Mouse (Mus musculus) mature B cell (primary cell): Measurements from ENCODE around the gene Syce2.
"Not testable (repeated sequence)": the region's sequence is repeated elsewhere in the genome, so short reads cannot be mapped to it uniquely, and the experiment has no call there.

Experiments
- in situ Hi-C: fragments of 300-500 bp; cut with MboI; formaldehyde crosslinking; loops from 2 replicates; pipeline ENCODE4 v1.14.3; 2019

The Syce2 gene

GRCm38 (mm10) chr8:84901752-84902151 lies 29.8 kb downstream of the Syce2 start, which contains the start of gene Klf1:
Gene Klf1 (plus strand): TSS chr8:84901928.
- in situ Hi-C loops, result no loop called here

GRCm38 (mm10) chr8:84902367-84902919 lies 30.5 kb downstream of the Syce2 start:
- in situ Hi-C loops, result no loop called here

- in situ Hi-C loops, result no loop called here
These were observed 31.2 kb downstream of the Syce2 start for GRCm38 (mm10) chr8:84902920-84903661.

- in situ Hi-C loops, result no loop called here
These were observed 32.4 kb downstream of the Syce2 start for GRCm38 (mm10) chr8:84904351-84904750.

GRCm38 (mm10) chr8:84907037-84907436 lies 35.1 kb downstream of the Syce2 start:
- in situ Hi-C loops, result no loop called here

GRCm38 (mm10) chr8:84907493-84907892 lies 35.6 kb downstream of the Syce2 start:
- in situ Hi-C loops, result no loop called here

GRCm38 (mm10) chr8:84907979-84908378 lies 36.1 kb downstream of the Syce2 start:
- in situ Hi-C loops, result not testable (repeated sequence)

- in situ Hi-C loops, result no loop called here
These were observed 36.7 kb downstream of the Syce2 start, which contains the start of gene Dnase2a for GRCm38 (mm10) chr8:84908421-84909161. Gene Dnase2a (plus strand): TSS chr8:84908560.

- in situ Hi-C loops, result no loop called here
These were observed 37.4 kb downstream of the Syce2 start for GRCm38 (mm10) chr8:84909162-84909767.

GRCm38 (mm10) chr8:84909949-84910348 lies 38.0 kb downstream of the Syce2 start:
- in situ Hi-C loops, result no loop called here

- in situ Hi-C loops, result no loop called here
These were observed 38.6 kb downstream of the Syce2 start for GRCm38 (mm10) chr8:84910551-84910950.

- in situ Hi-C loops, result no loop called here
These were observed 39.9 kb downstream of the Syce2 start for GRCm38 (mm10) chr8:84911854-84912253.

GRCm38 (mm10) chr8:84912391-84912790 lies 40.5 kb downstream of the Syce2 start:
- in situ Hi-C loops, result no loop called here

GRCm38 (mm10) chr8:84912895-84913501 lies 41.1 kb downstream of the Syce2 start:
- in situ Hi-C loops, result no loop called here

GRCm38 (mm10) chr8:84913502-84913900 lies 41.6 kb downstream of the Syce2 start:
- in situ Hi-C loops, result no loop called here

- in situ Hi-C loops, result no loop called here
These were observed 42.0 kb downstream of the Syce2 start for GRCm38 (mm10) chr8:84913960-84914359.

- in situ Hi-C loops, result no loop called here
These were observed 43.4 kb downstream of the Syce2 start for GRCm38 (mm10) chr8:84915269-84915668.

GRCm38 (mm10) chr8:84917781-84918180 lies 45.9 kb downstream of the Syce2 start:
- in situ Hi-C loops, result no loop called here

- in situ Hi-C loops, result no loop called here
These were observed 46.7 kb downstream of the Syce2 start for GRCm38 (mm10) chr8:84918646-84919045.

- in situ Hi-C loops, result no loop called here
These were observed 49.7 kb downstream of the Syce2 start for GRCm38 (mm10) chr8:84921596-84921995.

- in situ Hi-C loops, result no loop called here
These were observed 53.6 kb downstream of the Syce2 start for GRCm38 (mm10) chr8:84925557-84925956.

GRCm38 (mm10) chr8:84927513-84927912 lies 55.6 kb downstream of the Syce2 start:
- in situ Hi-C loops, result no loop called here
